Mouse (Mus musculus): ENCODE results near the gene Ccng1. TPM values are rescaled to one million over a fixed set of nuclear protein-coding genes. Genes with fewer than 3 reads are reported as not detected.

Ccng1 gene
- total and polyA plus RNA-seq, 3 experiments: 137 to 489 (median 428) TPM

DNA sequence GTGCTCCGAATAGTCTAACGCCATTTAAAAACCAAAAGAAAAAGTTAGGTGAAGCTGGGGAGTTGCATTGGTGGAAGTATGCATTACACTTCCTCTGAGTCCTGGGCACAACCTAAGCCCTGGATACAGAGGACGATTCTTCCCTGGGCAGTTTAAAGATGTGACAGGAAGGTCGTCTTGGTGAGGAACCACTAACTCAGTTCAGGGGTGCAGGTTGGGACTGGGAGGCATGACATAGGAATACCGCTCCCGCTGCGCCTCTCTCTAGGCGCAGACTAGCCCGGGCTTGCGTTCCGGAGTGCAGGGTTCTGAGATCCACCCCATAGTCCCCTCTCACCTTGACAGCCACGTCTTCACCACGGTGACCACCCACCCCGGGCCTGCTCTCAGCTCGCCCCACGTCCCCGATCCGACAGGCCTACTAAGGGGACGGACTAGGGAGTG, 425 bp downstream of the Ccng1 start:
- TF ChIP-seq CTCF (IDR thresholded peaks at IDR 0.05): no peak
- TF ChIP-seq EP300 (IDR thresholded peaks at IDR 0.05; ENCODE audit: insufficient read depth, low read depth, low read length): no peak
- TF ChIP-seq POLR2A (IDR thresholded peaks at IDR 0.05; ENCODE audit: insufficient read depth, low read depth, low read length): no peak
- H3K27me3 ChIP-seq (ENCODE audit: control insufficient read depth, insufficient read depth, low read length): no peaks in the 10 kb centered on the region
- no peaks in the 10 kb centered on the region for H3K79me2 ChIP-seq (replicated peaks; ENCODE audit: control insufficient read depth, insufficient read depth, low read length)
- H3K4me1 ChIP-seq (ENCODE audit: control insufficient read depth, insufficient read depth, low read length): peaks cover 1% of the 10 kb centered on the region
- H3K4me3 ChIP-seq: peak overlapping the region; percentile 86
- peaks cover 31% of the 10 kb centered on the region for H3K36me3 ChIP-seq (ENCODE audit: control insufficient read depth, insufficient read depth, low read length)
- peak overlapping the region; percentile 94 for H3K9ac ChIP-seq (ENCODE audit: low read depth, low read length)
- WGBS: under 1% methylated on average over 19 of the region's 19 CpGs
- peak overlapping the region; percentile 97 for H3K27ac ChIP-seq
- intact Hi-C loops (cut with DNase I): loop anchor here (1.0 to 2.0 kb wide), 2 partner anchors 22 to 62 kb away; partner anchors contain the start of genes Hmmr and Nudcd2
- DNase-seq: no peak

- H3K27me3 ChIP-seq (ENCODE audit: control insufficient read depth, insufficient read depth, low read length): no peaks in the 10 kb centered on the region
- peak in 1 of 2 experiments; percentile 33 for DNase-seq
- H3K27ac ChIP-seq: peak overlapping the region; percentile 97
- WGBS: 41% methylated on average over 6 of the region's 6 CpGs
- H3K4me3 ChIP-seq: peak overlapping the region; percentile 86
- H3K79me2 ChIP-seq (replicated peaks; ENCODE audit: control insufficient read depth, insufficient read depth, low read length): no peaks in the 10 kb centered on the region
- peaks cover 1% of the 10 kb centered on the region for H3K4me1 ChIP-seq (ENCODE audit: control insufficient read depth, insufficient read depth, low read length)
- TF ChIP-seq EP300 (IDR thresholded peaks at IDR 0.05; ENCODE audit: insufficient read depth, low read depth, low read length) (no peak), POLR2A (IDR thresholded peaks at IDR 0.05; ENCODE audit: insufficient read depth, low read depth, low read length) (no peak), CTCF (IDR thresholded peaks at IDR 0.05) (no peak)
- H3K36me3 ChIP-seq (ENCODE audit: control insufficient read depth, insufficient read depth, low read length): peaks cover 34% of the 10 kb centered on the region
- peak overlapping the region; percentile 52; the same call in 1 of the 2 replicates for H3K9ac ChIP-seq (ENCODE audit: low read depth, low read length)
- intact Hi-C loops (cut with DNase I): loop anchor here (2.0 kb wide), 1 partner anchor 21 kb away; the partner anchor contains the start of genes Hmmr and Nudcd2
Measured at GRCm38 (mm10) chr11:40753836-40754235, 1.3 kb downstream of the Ccng1 start.

- H3K27ac ChIP-seq: no peak overlapping the region
- peaks cover 2% of the 10 kb centered on the region; the same call in 1 of the 2 replicates for H3K4me1 ChIP-seq (ENCODE audit: control insufficient read depth, insufficient read depth, low read length)
- no peak overlapping the region for H3K4me3 ChIP-seq
- DNase-seq: no peak
- no peaks in the 10 kb centered on the region for H3K79me2 ChIP-seq (replicated peaks; ENCODE audit: control insufficient read depth, insufficient read depth, low read length)
- 34% methylated on average over 2 of the region's 2 CpGs for WGBS
- H3K27me3 ChIP-seq (ENCODE audit: control insufficient read depth, insufficient read depth, low read length): no peaks in the 10 kb centered on the region
- TF ChIP-seq CTCF (IDR thresholded peaks at IDR 0.05) (no peak), POLR2A (IDR thresholded peaks at IDR 0.05; ENCODE audit: insufficient read depth, low read depth, low read length) (no peak), EP300 (IDR thresholded peaks at IDR 0.05; ENCODE audit: insufficient read depth, low read depth, low read length) (no peak)
- no peak overlapping the region for H3K9ac ChIP-seq (ENCODE audit: low read depth, low read length)
- intact Hi-C loops (cut with DNase I): no loop called here
- peaks cover 22% of the 10 kb centered on the region for H3K36me3 ChIP-seq (ENCODE audit: control insufficient read depth, insufficient read depth, low read length)
Measured at GRCm38 (mm10) chr11:40747716-40748115, 7.4 kb downstream of the Ccng1 start.

DNA sequence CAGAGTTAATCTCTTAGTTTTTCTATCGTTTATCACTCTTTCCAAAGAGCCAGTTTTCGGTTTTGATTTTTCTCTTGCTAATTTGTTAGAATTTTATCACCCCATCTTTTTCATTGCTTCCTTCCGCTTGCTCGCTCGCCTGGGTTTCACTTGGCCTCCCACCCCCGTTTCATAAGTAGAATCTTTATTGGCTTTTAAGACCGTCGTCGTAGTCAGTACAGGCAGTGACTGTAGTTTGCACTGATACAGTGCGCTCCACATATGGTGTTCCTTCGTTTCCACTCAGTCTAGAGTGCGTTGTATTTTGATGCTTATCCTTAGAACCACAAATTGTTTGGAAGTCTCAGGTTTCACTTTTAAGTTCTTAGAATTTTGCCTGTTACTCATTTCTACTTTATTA, 8.8 kb downstream of the Ccng1 start:
- no peak for DNase-seq
- WGBS: 90% methylated on average over 12 of the region's 12 CpGs
- intact Hi-C loops (cut with DNase I): no loop called here
- no peak overlapping the region for H3K27ac ChIP-seq
- H3K36me3 ChIP-seq (ENCODE audit: control insufficient read depth, insufficient read depth, low read length): peaks cover 13% of the 10 kb centered on the region
- TF ChIP-seq POLR2A (IDR thresholded peaks at IDR 0.05; ENCODE audit: insufficient read depth, low read depth, low read length) (no peak), EP300 (IDR thresholded peaks at IDR 0.05; ENCODE audit: insufficient read depth, low read depth, low read length) (no peak), CTCF (IDR thresholded peaks at IDR 0.05) (no peak)
- no peak overlapping the region for H3K4me3 ChIP-seq
- H3K27me3 ChIP-seq (ENCODE audit: control insufficient read depth, insufficient read depth, low read length): no peaks in the 10 kb centered on the region
- H3K4me1 ChIP-seq (ENCODE audit: control insufficient read depth, insufficient read depth, low read length): peaks cover 2% of the 10 kb centered on the region; the same call in 1 of the 2 replicates
- no peak overlapping the region for H3K9ac ChIP-seq (ENCODE audit: low read depth, low read length)
- no peaks in the 10 kb centered on the region for H3K79me2 ChIP-seq (replicated peaks; ENCODE audit: control insufficient read depth, insufficient read depth, low read length)

- 73% methylated on average over 3 of the region's 3 CpGs for WGBS
- Histone ChIP-seq H3K36me3 (ENCODE audit: control insufficient read depth, insufficient read depth, low read length) (no peaks in the 10 kb centered on the region; the same call in 1 of the 2 replicates), H3K27me3 (ENCODE audit: control insufficient read depth, insufficient read depth, low read length) (no peaks in the 10 kb centered on the region), H3K9ac (ENCODE audit: low read depth, low read length) (no peak overlapping the region), H3K4me1 (ENCODE audit: control insufficient read depth, insufficient read depth, low read length) (peaks cover 2% of the 10 kb centered on the region; the same call in 1 of the 2 replicates), H3K79me2 (replicated peaks; ENCODE audit: control insufficient read depth, insufficient read depth, low read length) (no peaks in the 10 kb centered on the region), H3K27ac (no peak overlapping the region), H3K4me3 (no peak overlapping the region)
- intact Hi-C loops (cut with DNase I): no loop called here
- TF ChIP-seq EP300 (IDR thresholded peaks at IDR 0.05; ENCODE audit: insufficient read depth, low read depth, low read length) (no peak), CTCF (IDR thresholded peaks at IDR 0.05) (no peak), POLR2A (IDR thresholded peaks at IDR 0.05; ENCODE audit: insufficient read depth, low read depth, low read length) (no peak)
- no peak for DNase-seq
Measured at GRCm38 (mm10) chr11:40744348-40744747, 10.8 kb downstream of the Ccng1 start.

- 90% methylated on average over 12 of the region's 12 CpGs for WGBS
- no peak for TF ChIP-seq CTCF (IDR thresholded peaks at IDR 0.05)
- no peak for TF ChIP-seq POLR2A (IDR thresholded peaks at IDR 0.05; ENCODE audit: insufficient read depth, low read depth, low read length)
- no peak for TF ChIP-seq EP300 (IDR thresholded peaks at IDR 0.05; ENCODE audit: insufficient read depth, low read depth, low read length)
- intact Hi-C loops (cut with DNase I): no loop called here
- no peak for DNase-seq
- Histone ChIP-seq H3K4me3 (no peak overlapping the region), H3K27me3 (ENCODE audit: control insufficient read depth, insufficient read depth, low read length) (no peaks in the 10 kb centered on the region), H3K79me2 (replicated peaks; ENCODE audit: control insufficient read depth, insufficient read depth, low read length) (no peaks in the 10 kb centered on the region), H3K27ac (no peak overlapping the region), H3K9ac (ENCODE audit: low read depth, low read length) (no peak overlapping the region), H3K36me3 (ENCODE audit: control insufficient read depth, insufficient read depth, low read length) (peaks cover 1% of the 10 kb centered on the region; the same call in 1 of the 2 replicates), H3K4me1 (ENCODE audit: control insufficient read depth, insufficient read depth, low read length) (no peaks in the 10 kb centered on the region)
Measured at GRCm38 (mm10) chr11:40741605-40742262, 13.4 kb downstream of the Ccng1 start.
